In the genomic region with DNA sequence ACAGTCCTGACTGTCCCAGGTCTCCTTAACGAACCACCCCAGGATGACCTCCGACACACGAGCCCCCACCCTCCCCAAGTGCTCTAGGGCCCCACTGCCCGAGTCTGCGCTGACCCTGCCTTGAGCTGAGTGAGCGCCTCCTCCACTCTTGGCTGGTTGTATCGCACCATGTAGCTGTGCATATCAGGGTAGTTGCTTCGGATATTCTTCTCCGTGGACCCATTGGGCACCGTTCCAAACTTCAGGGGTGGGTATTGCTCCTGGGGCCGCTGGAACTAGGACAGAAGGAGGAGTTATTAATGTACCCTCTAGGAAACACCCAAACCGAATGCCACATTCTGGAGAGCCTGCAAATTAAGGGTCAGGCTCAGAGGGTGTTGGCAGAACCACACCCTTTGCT, we compare ENCODE assay signal across 31 mouse cellular contexts. TPM values are rescaled to one million over a fixed set of nuclear protein-coding genes. Genes with fewer than 3 reads are reported as not detected.
"Had no signal": no experiment of that assay in that cellular context is flagged by ENCODE, and none has a peak within 500 bp of the region (broad histone marks: within the 10 kb centered on the region; RNA-seq: fewer than 3 reads in every experiment).

No protein-coding gene starts in this region.

- H3K27ac ChIP-seq: heart, embryonic 10.5 days; heart, embryonic 13.5 days; heart, embryonic 15.5 days; hindbrain, embryonic 10.5 days; hindbrain, embryonic 12.5 days; hindbrain, embryonic 13.5 days; hindbrain, embryonic 14.5 days; hindbrain, embryonic 15.5 days; hindbrain, postnatal 0 days; intestine, embryonic 15.5 days; kidney, embryonic 15.5 days; kidney, postnatal 0 days; layer of hippocampus, adult 2 months; left cerebral cortex, adult 2 months had no signal

- DNase-seq: heart, postnatal 10 days; heart, postnatal 14 days; heart, postnatal 4 days; kidney, adult 11 months; kidney, adult 18-20 months; kidney, adult 2 months; kidney, adult 8-10 months; kidney, adult 9 months; kidney, postnatal 10 days; kidney, postnatal 14 days; kidney, postnatal 25 days; kidney, postnatal 36 days; kidney, postnatal 4 days; layer of hippocampus, adult 9-11 months; layer of hippocampus, postnatal 36 days had no signal

- H3K4me3 ChIP-seq: heart, embryonic 10.5 days; heart, embryonic 12.5 days; heart, embryonic 13.5 days; heart, embryonic 15.5 days; hindbrain, embryonic 10.5 days; hindbrain, embryonic 12.5 days; hindbrain, embryonic 13.5 days; hindbrain, embryonic 15.5 days; intestine, embryonic 15.5 days; kidney, embryonic 15.5 days; layer of hippocampus, adult 2 months; left cerebral cortex, adult 2 months had no signal

RNA-seq across cellular contexts. Expression of gene Kcnj14, which starts 28.5 kb away (rescaled TPM):
- total RNA-seq: hematopoietic stem cell, adult 5-6 weeks had no signal
